Mouse (Mus musculus): ENCODE data around the gene Tle3. TPM values are rescaled to one million over a fixed set of nuclear protein-coding genes. Genes with fewer than 3 reads are reported as not detected.

Gene Tle3
- polyA plus RNA-seq, 1 experiment = 47.2 TPM

GRCm38 (mm10) chr9:61442951-61443630 lies 70.9 kb downstream of the Tle3 start:
- Histone ChIP-seq H3K4me3 (ENCODE audit: insufficient read depth, low read depth, low read length) (no peak overlapping the region), H3K4me1 (ENCODE audit: control insufficient read depth, insufficient read depth, low read length) (no peaks in the 10 kb centered on the region), H3K36me3 (ENCODE audit: control insufficient read depth, insufficient read depth, low read length) (no peaks in the 10 kb centered on the region), H3K27me3 (replicated peaks; ENCODE audit: control insufficient read depth, insufficient read depth, low read length) (no peaks in the 10 kb centered on the region), H3K27ac (ENCODE audit: insufficient read depth, low read depth, low read length) (no peak overlapping the region)
- peak; percentile 26 for DNase-seq
- TF ChIP-seq CTCF (conservative IDR thresholded peaks at IDR 0.05; ENCODE audit: insufficient read depth, insufficient read length, low read depth, low read length) = no peak
- no peak for TF ChIP-seq POLR2A (IDR thresholded peaks at IDR 0.05; ENCODE audit: low read depth, low read length)
- WGBS = 69% methylated on average over 5 of the region's 5 CpGs

- Histone ChIP-seq H3K27me3 (replicated peaks; ENCODE audit: control insufficient read depth, insufficient read depth, low read length) (no peaks in the 10 kb centered on the region), H3K4me3 (ENCODE audit: insufficient read depth, low read depth, low read length) (no peak overlapping the region), H3K36me3 (ENCODE audit: control insufficient read depth, insufficient read depth, low read length) (no peaks in the 10 kb centered on the region), H3K4me1 (ENCODE audit: control insufficient read depth, insufficient read depth, low read length) (no peaks in the 10 kb centered on the region), H3K27ac (ENCODE audit: insufficient read depth, low read depth, low read length) (no peak overlapping the region)
- 90% methylated on average over 2 of the region's 2 CpGs for WGBS
- TF ChIP-seq POLR2A (IDR thresholded peaks at IDR 0.05; ENCODE audit: low read depth, low read length) (no peak), CTCF (conservative IDR thresholded peaks at IDR 0.05; ENCODE audit: insufficient read depth, insufficient read length, low read depth, low read length) (no peak)
- no peak for DNase-seq
Measured at GRCm38 (mm10) chr9:61445151-61445550, 73.0 kb downstream of the Tle3 start.

GRCm38 (mm10) chr9:61445711-61446222 lies 73.6 kb downstream of the Tle3 start:
- TF ChIP-seq POLR2A (IDR thresholded peaks at IDR 0.05; ENCODE audit: low read depth, low read length) (no peak), CTCF (conservative IDR thresholded peaks at IDR 0.05; ENCODE audit: insufficient read depth, insufficient read length, low read depth, low read length) (no peak)
- no peaks in the 10 kb centered on the region for H3K27me3 ChIP-seq (replicated peaks; ENCODE audit: control insufficient read depth, insufficient read depth, low read length)
- 64% methylated on average over 5 of the region's 5 CpGs for WGBS
- H3K4me1 ChIP-seq (ENCODE audit: control insufficient read depth, insufficient read depth, low read length) = no peaks in the 10 kb centered on the region
- no peaks in the 10 kb centered on the region for H3K36me3 ChIP-seq (ENCODE audit: control insufficient read depth, insufficient read depth, low read length)
- H3K27ac ChIP-seq (ENCODE audit: insufficient read depth, low read depth, low read length) = no peak overlapping the region
- no peak for DNase-seq
- H3K4me3 ChIP-seq (ENCODE audit: insufficient read depth, low read depth, low read length) = no peak overlapping the region

GRCm38 (mm10) chr9:61446965-61447364 lies 74.8 kb downstream of the Tle3 start:
- H3K4me3 ChIP-seq (ENCODE audit: insufficient read depth, low read depth, low read length) = no peak overlapping the region
- DNase-seq = no peak
- TF ChIP-seq POLR2A (IDR thresholded peaks at IDR 0.05; ENCODE audit: low read depth, low read length) (no peak), CTCF (conservative IDR thresholded peaks at IDR 0.05; ENCODE audit: insufficient read depth, insufficient read length, low read depth, low read length) (no peak)

GRCm38 (mm10) chr9:61449363-61449904 lies 77.3 kb downstream of the Tle3 start:
- Histone ChIP-seq H3K4me1 (ENCODE audit: control insufficient read depth, insufficient read depth, low read length) (no peaks in the 10 kb centered on the region), H3K4me3 (ENCODE audit: insufficient read depth, low read depth, low read length) (no peak overlapping the region), H3K36me3 (ENCODE audit: control insufficient read depth, insufficient read depth, low read length) (no peaks in the 10 kb centered on the region), H3K27me3 (replicated peaks; ENCODE audit: control insufficient read depth, insufficient read depth, low read length) (no peaks in the 10 kb centered on the region), H3K27ac (ENCODE audit: insufficient read depth, low read depth, low read length) (no peak overlapping the region)
- TF ChIP-seq POLR2A (IDR thresholded peaks at IDR 0.05; ENCODE audit: low read depth, low read length) = no peak
- TF ChIP-seq CTCF (conservative IDR thresholded peaks at IDR 0.05; ENCODE audit: insufficient read depth, insufficient read length, low read depth, low read length) = no peak
- WGBS = 55% methylated on average over 5 of the region's 5 CpGs
- no peak for DNase-seq

More at GRCm38 (mm10) chr9:61446965-61447364, 74.8 kb downstream of the Tle3 start:
- H3K27ac ChIP-seq (ENCODE audit: insufficient read depth, low read depth, low read length) = no peak overlapping the region
- H3K36me3 ChIP-seq (ENCODE audit: control insufficient read depth, insufficient read depth, low read length) = no peaks in the 10 kb centered on the region
- H3K4me1 ChIP-seq (ENCODE audit: control insufficient read depth, insufficient read depth, low read length) = no peaks in the 10 kb centered on the region
- 86% methylated on average over 2 of the region's 2 CpGs for WGBS
- no peaks in the 10 kb centered on the region for H3K27me3 ChIP-seq (replicated peaks; ENCODE audit: control insufficient read depth, insufficient read depth, low read length)

- Histone ChIP-seq H3K27me3 (replicated peaks; ENCODE audit: control insufficient read depth, insufficient read depth, low read length) (no peaks in the 10 kb centered on the region), H3K36me3 (ENCODE audit: control insufficient read depth, insufficient read depth, low read length) (no peaks in the 10 kb centered on the region), H3K4me1 (ENCODE audit: control insufficient read depth, insufficient read depth, low read length) (no peaks in the 10 kb centered on the region), H3K27ac (ENCODE audit: insufficient read depth, low read depth, low read length) (no peak overlapping the region), H3K4me3 (ENCODE audit: insufficient read depth, low read depth, low read length) (no peak overlapping the region)
- no peak for DNase-seq
- no peak for TF ChIP-seq CTCF (conservative IDR thresholded peaks at IDR 0.05; ENCODE audit: insufficient read depth, insufficient read length, low read depth, low read length)
- no peak for TF ChIP-seq POLR2A (IDR thresholded peaks at IDR 0.05; ENCODE audit: low read depth, low read length)
- 70% methylated on average over 1 of the region's 1 CpGs for WGBS
Measured at GRCm38 (mm10) chr9:61452081-61452480, 79.9 kb downstream of the Tle3 start.

GRCm38 (mm10) chr9:61455861-61456261 lies 83.7 kb downstream of the Tle3 start:
- H3K4me3 ChIP-seq (ENCODE audit: insufficient read depth, low read depth, low read length) = no peak overlapping the region
- peak; percentile 63 for DNase-seq
- no peaks in the 10 kb centered on the region for H3K4me1 ChIP-seq (ENCODE audit: control insufficient read depth, insufficient read depth, low read length)
- H3K27ac ChIP-seq (ENCODE audit: insufficient read depth, low read depth, low read length) = no peak overlapping the region
- TF ChIP-seq POLR2A (IDR thresholded peaks at IDR 0.05; ENCODE audit: low read depth, low read length) (no peak), CTCF (conservative IDR thresholded peaks at IDR 0.05; ENCODE audit: insufficient read depth, insufficient read length, low read depth, low read length) (no peak)
- no peaks in the 10 kb centered on the region for H3K27me3 ChIP-seq (replicated peaks; ENCODE audit: control insufficient read depth, insufficient read depth, low read length)
- WGBS = 77% methylated on average over 6 of the region's 6 CpGs
- H3K36me3 ChIP-seq (ENCODE audit: control insufficient read depth, insufficient read depth, low read length) = no peaks in the 10 kb centered on the region
